Mouse (Mus musculus) olfactory bulb, adult 2 months (tissue): ENCODE results near the gene Slc17a8. TPM values are rescaled to one million over a fixed set of nuclear protein-coding genes. Genes with fewer than 3 reads are reported as not detected.
"Not testable (repeated sequence)": the region's sequence is repeated elsewhere in the genome, so short reads cannot be mapped to it uniquely, and the experiment has no call there.

Source experiments
- H3K27ac ChIP-seq: fragments of 200-500 bp; 2 replicates; pipeline ENCODE4 v1.5.1; 2012; ENCODE audit warnings: low read depth, low read length; ENCODE audit not compliant: insufficient read depth
- H3K4me1 ChIP-seq: fragments of 200-500 bp; 2 replicates; pipeline ENCODE4 v1.6.1; 2012; ENCODE audit warnings: low read length; ENCODE audit not compliant: control insufficient read depth, insufficient read depth
- H3K4me3 ChIP-seq: fragments of 200-500 bp; 2 replicates; pipeline ENCODE4 v1.5.1; 2012; ENCODE audit warnings: mild to moderate bottlenecking, low read depth, low read length, moderate library complexity; ENCODE audit not compliant: insufficient read depth
- CTCF ChIP-seq: fragments of 200-500 bp; IDR thresholded peaks from 2 replicates; pipeline ENCODE4 v1.5.1; 2012; ENCODE audit warnings: low read depth, mild to moderate bottlenecking, low read length, moderate library complexity; ENCODE audit not compliant: insufficient read depth
- POLR2A ChIP-seq: fragments of 200-500 bp; IDR thresholded peaks from 2 replicates; pipeline ENCODE4 v1.6.1; 2012; ENCODE audit warnings: mild to moderate bottlenecking, low read depth, low read length, moderate library complexity; ENCODE audit not compliant: insufficient read depth
- WGBS: fragments of 180-500 bp; shearing (Covaris S2); methylation state at CpG from one replicate; pipeline ENCODE4 v1.1.7; 2018; 5-methylcytosine and 5-hydroxymethylcytosine counted together
- polyA plus RNA-seq: library from polyadenylated mRNA; stranded (reverse); fragments of >200 nt; gene quantifications from 2 replicates; pipeline ENCODE4 v1.2.4, GENCODE M21; 2012; ENCODE audit warnings: low replicate concordance; ENCODE audit not compliant: missing spikeins, insufficient read depth, insufficient read length

Slc17a8 gene
- polyA plus RNA-seq, 1 experiment, result not detected

- no peak overlapping the region for H3K4me3 ChIP-seq
- TF ChIP-seq CTCF, result no peak
- no peak for TF ChIP-seq POLR2A
- H3K4me1 ChIP-seq, result no peaks in the 10 kb centered on the region
- 96% methylated on average over 6 of the region's 6 CpGs for WGBS
- no peak overlapping the region for H3K27ac ChIP-seq
These were observed 48.1 kb downstream of the Slc17a8 start for GRCm38 (mm10) chr10:89572946-89573345.

- H3K27ac ChIP-seq, result no peak overlapping the region
- TF ChIP-seq POLR2A (no peak), CTCF (no peak)
- no peaks in the 10 kb centered on the region for H3K4me1 ChIP-seq
- no peak overlapping the region for H3K4me3 ChIP-seq
- WGBS, result 94% methylated on average over 2 of the region's 2 CpGs
These were observed 53.7 kb downstream of the Slc17a8 start for GRCm38 (mm10) chr10:89567391-89567790.

GRCm38 (mm10) chr10:89565301-89566022 is 55.6 kb downstream of the Slc17a8 start:
- 94% methylated on average over 9 of the region's 9 CpGs for WGBS
- no peak overlapping the region for H3K27ac ChIP-seq
- no peak overlapping the region for H3K4me3 ChIP-seq
- H3K4me1 ChIP-seq, result no peaks in the 10 kb centered on the region
- TF ChIP-seq POLR2A (no peak), CTCF (no peak)

- 89% methylated on average over 6 of the region's 6 CpGs for WGBS
- Histone ChIP-seq H3K4me3 (no peak overlapping the region), H3K4me1 (no peaks in the 10 kb centered on the region), H3K27ac (no peak overlapping the region)
- TF ChIP-seq POLR2A, result no peak
These were observed 58.9 kb downstream of the Slc17a8 start for GRCm38 (mm10) chr10:89562113-89562512.

- 50% methylated on average over 3 of the region's 3 CpGs for WGBS
- no peaks in the 10 kb centered on the region for H3K4me1 ChIP-seq
- no peak overlapping the region for H3K4me3 ChIP-seq
- no peak for TF ChIP-seq POLR2A
- no peak for TF ChIP-seq CTCF
- H3K27ac ChIP-seq, result no peak overlapping the region
These were observed 61.7 kb downstream of the Slc17a8 start for GRCm38 (mm10) chr10:89559351-89559750.

- H3K4me1 ChIP-seq, H3K4me3 ChIP-seq, H3K27ac ChIP-seq: not testable (repeated sequence)
- 92% methylated on average over 13 of the region's 13 CpGs for WGBS
These were observed 66.2 kb downstream of the Slc17a8 start for GRCm38 (mm10) chr10:89554885-89555284.

- not testable (repeated sequence) for H3K4me1 ChIP-seq, H3K4me3 ChIP-seq, H3K27ac ChIP-seq
- WGBS, result 82% methylated on average over 7 of the region's 7 CpGs
These were observed 67.2 kb downstream of the Slc17a8 start for GRCm38 (mm10) chr10:89553855-89554254.

- TF ChIP-seq CTCF, result no peak
- no peak for TF ChIP-seq POLR2A
- 83% methylated on average over 5 of the region's 5 CpGs for WGBS
- Histone ChIP-seq H3K27ac (no peak overlapping the region), H3K4me1 (no peaks in the 10 kb centered on the region), H3K4me3 (no peak overlapping the region)
These were observed 68.0 kb downstream of the Slc17a8 start for GRCm38 (mm10) chr10:89553015-89553414.

GRCm38 (mm10) chr10:89551657-89552056 is 69.4 kb downstream of the Slc17a8 start:
- H3K27ac ChIP-seq, result no peak overlapping the region
- 41% methylated on average over 4 of the region's 4 CpGs for WGBS
- H3K4me1 ChIP-seq, result no peaks in the 10 kb centered on the region
- no peak overlapping the region for H3K4me3 ChIP-seq
- TF ChIP-seq POLR2A (no peak), CTCF (no peak)

GRCm38 (mm10) chr10:89548028-89548427 is 73.0 kb downstream of the Slc17a8 start:
- TF ChIP-seq POLR2A (no peak), CTCF (no peak)
- WGBS, result 42% methylated on average over 6 of the region's 6 CpGs
- no peaks in the 10 kb centered on the region for H3K4me1 ChIP-seq
- H3K4me3 ChIP-seq, result no peak overlapping the region
- no peak overlapping the region for H3K27ac ChIP-seq
